Comparison of ENCODE assay signal across 1 mouse cellular context in genomic region chr13:23519416-23519815, GRCm38 (mm10).
A peak's percentile ranks its signal among the peaks of the same experiment; 100 is the strongest.
TF ChIP-seq lines count a peak whose summit lies in the region.

No protein-coding gene starts in this region.

TF ChIP-seq in CH12.LX, 34 proteins besides CTCF, POLR2A, EP300 and RAD21 (continued from another document):
- peak; percentile 85; the same call in 1 of the 2 replicates for TF ChIP-seq KAT2A (IDR thresholded peaks at IDR 0.05; ENCODE audit: insufficient replicate concordance, low read length)
- TF ChIP-seq GABPA (IDR thresholded peaks at IDR 0.05; ENCODE audit: insufficient replicate concordance, low read depth, low read length), result no peak
- no peak for TF ChIP-seq ZC3H11A (IDR thresholded peaks at IDR 0.05; ENCODE audit: low read depth, low read length)
- no peak for TF ChIP-seq ZKSCAN1 (IDR thresholded peaks at IDR 0.05; ENCODE audit: borderline replicate concordance, low read depth, low read length)
- no peak for TF ChIP-seq CHD1 (IDR thresholded peaks at IDR 0.05; ENCODE audit: low read depth, low read length)
- no peak for TF ChIP-seq HCFC1 (IDR thresholded peaks at IDR 0.05; ENCODE audit: low read depth, low read length)
- TF ChIP-seq TCF12 (IDR thresholded peaks at IDR 0.05; ENCODE audit: low read depth, low read length), result no peak
- 0 out of 2 replicates have a peak, but pooled peaks have one; percentile 43 for TF ChIP-seq JUND (conservative IDR thresholded peaks at IDR 0.05; ENCODE audit: low read depth, low read length)
- TF ChIP-seq ETS1 (conservative IDR thresholded peaks at IDR 0.05; ENCODE audit: low read depth, low read length), result no peak
- TF ChIP-seq ZNF384 (IDR thresholded peaks at IDR 0.05; ENCODE audit: low read depth, low read length), result no peak
- no peak for TF ChIP-seq JUN (IDR thresholded peaks at IDR 0.05; ENCODE audit: insufficient read depth, low read depth, low read length)
- peak; percentile 99 for TF ChIP-seq TBP (conservative IDR thresholded peaks at IDR 0.05; ENCODE audit: low read depth, low read length)
- TF ChIP-seq POLR2AphosphoS2 (IDR thresholded peaks at IDR 0.05; ENCODE audit: low read depth, low read length), result no peak
- no peak for TF ChIP-seq ZMIZ1 (IDR thresholded peaks at IDR 0.05; ENCODE audit: low read depth, low read length)
- peak; percentile 90 for TF ChIP-seq E2F4 (IDR thresholded peaks at IDR 0.05; ENCODE audit: insufficient replicate concordance, low read depth, low read length)
- TF ChIP-seq SMC3 (IDR thresholded peaks at IDR 0.05; ENCODE audit: low read depth, low read length), result no peak
- TF ChIP-seq NELFE (IDR thresholded peaks at IDR 0.05; ENCODE audit: low read depth, low read length), result no peak
- TF ChIP-seq RCOR1 (conservative IDR thresholded peaks at IDR 0.05; ENCODE audit: low read depth, low read length), result no peak
- no peak for TF ChIP-seq MEF2A (IDR thresholded peaks at IDR 0.05; ENCODE audit: borderline replicate concordance, low read depth, low read length)
- no peak for TF ChIP-seq IRF4 (IDR thresholded peaks at IDR 0.05; ENCODE audit: low read depth, low read length)
- TF ChIP-seq CHD2 (IDR thresholded peaks at IDR 0.05; ENCODE audit: low read length), result no peak
- TF ChIP-seq SIN3A (IDR thresholded peaks at IDR 0.05; ENCODE audit: low read length), result no peak
- TF ChIP-seq UBTF (IDR thresholded peaks at IDR 0.05; ENCODE audit: low read depth, low read length), result no peak
- no peak for TF ChIP-seq MXI1 (IDR thresholded peaks at IDR 0.05; ENCODE audit: low read depth, low read length)
- TF ChIP-seq PAX5 (IDR thresholded peaks at IDR 0.05; ENCODE audit: low read length), result no peak
- TF ChIP-seq MAX (IDR thresholded peaks at IDR 0.05; ENCODE audit: low read length), result no peak
